Comparison of ENCODE assay signal across 7 mouse cellular contexts in the genomic region with DNA sequence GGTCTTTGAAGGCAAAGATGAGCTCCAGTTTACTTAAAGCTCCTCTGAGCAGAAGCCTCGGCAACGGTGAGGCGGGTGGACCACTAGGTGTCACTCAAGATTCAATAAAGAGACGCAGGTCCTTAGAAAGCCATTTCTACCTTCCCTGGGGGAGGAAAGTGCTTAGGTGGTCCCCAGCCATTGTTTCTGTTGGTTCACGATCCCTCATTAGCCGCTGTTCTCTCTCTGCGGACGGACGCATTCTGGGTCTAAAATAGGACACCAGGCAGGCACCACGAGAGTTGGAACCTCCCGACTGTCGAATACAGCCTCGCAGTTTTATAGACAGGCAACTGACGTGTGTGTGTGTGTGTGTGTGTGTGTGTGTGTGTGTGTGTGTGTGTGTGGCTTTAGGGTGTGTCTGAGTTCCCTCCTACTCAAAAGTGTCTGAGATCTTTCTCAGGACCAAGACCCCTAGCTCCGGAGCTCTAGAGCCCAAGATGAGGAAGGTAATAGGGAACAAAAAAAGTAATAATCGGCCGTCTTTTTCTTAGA. TPM values are rescaled to one million over a fixed set of nuclear protein-coding genes. Genes with fewer than 3 reads are reported as not detected.
DNase-seq lines count a peak whose midpoint lies in the region; ATAC-seq and TF ChIP-seq lines count a peak whose summit lies in the region.

No protein-coding gene starts in this region.

- no peaks in the 10 kb centered on the region for H3K36me3 ChIP-seq in embryonic facial prominence, embryonic 10.5 days (replicated peaks)
- no peaks in the 10 kb centered on the region for H3K36me3 ChIP-seq in heart, adult 2 months (ENCODE audit: control insufficient read depth, insufficient read depth, low read length)
- no peaks in the 10 kb centered on the region for H3K36me3 ChIP-seq in kidney, adult 2 months (ENCODE audit: control insufficient read depth, insufficient read depth, low read length)
- no peaks in the 10 kb centered on the region for H3K36me3 ChIP-seq in limb, embryonic 12.5 days
- H3K36me3 ChIP-seq in midbrain, embryonic 15.5 days (replicated peaks) = no peaks in the 10 kb centered on the region

- DNase-seq in adrenal gland, adult 8-10 months = peak; percentile 37
- DNase-seq in embryonic facial prominence, embryonic 10.5 days (ENCODE audit: low spot score) = peak; percentile 74
- peak; percentile 76 to 82 for DNase-seq in heart, adult 2 months
- peak; percentile 82 for DNase-seq in kidney, adult 2 months
- peak; percentile 36 to 65 for DNase-seq in spleen, postnatal 10 days (ENCODE audit: low spot score in 2 of 2)

- ATAC-seq in limb, embryonic 12.5 days (ENCODE audit: insufficient number of reproducible peaks, insufficient read depth, low FRiP score, low TSS enrichment, low read depth) = 0 out of 2 replicates have a peak, but pooled peaks have one; percentile 28
- ATAC-seq in midbrain, embryonic 15.5 days (replicated peaks) = peak; percentile 66

- intact Hi-C loops in heart, adult 2 months (cut with DNase I) = loop anchor here (1.0 to 5.0 kb wide), 5 partner anchors 97 to 485 kb away; partner anchors contain the start of gene Cradd

- peak overlapping the region; percentile 46 for H3K4me3 ChIP-seq in embryonic facial prominence, embryonic 10.5 days
- peak overlapping the region; percentile 35 for H3K4me3 ChIP-seq in heart, adult 2 months
- peak overlapping the region; percentile 17; the same call in 1 of the 2 replicates for H3K4me3 ChIP-seq in kidney, adult 2 months (ENCODE audit: insufficient read depth, low read depth, low read length)
- peak overlapping the region; percentile 26 for H3K4me3 ChIP-seq in limb, embryonic 12.5 days (replicated peaks)
- peak overlapping the region; percentile 25; the same call in 1 of the 2 replicates for H3K4me3 ChIP-seq in midbrain, embryonic 15.5 days

- TF ChIP-seq POLR2A in heart, adult 2 months (IDR thresholded peaks at IDR 0.05; ENCODE audit: insufficient read depth, low read depth, low read length) = peak; percentile 33; the same call in 1 of the 2 replicates
- no peak for TF ChIP-seq POLR2A in kidney, adult 2 months (IDR thresholded peaks at IDR 0.05; ENCODE audit: low read depth, low read length)

- peak; percentile 90 for TF ChIP-seq CTCF in heart, adult 2 months (IDR thresholded peaks at IDR 0.05)
- TF ChIP-seq CTCF in kidney, adult 2 months (conservative IDR thresholded peaks at IDR 0.05; ENCODE audit: insufficient read depth, insufficient read length, low read depth, low read length) = peak; percentile 74

- no peaks in the 10 kb centered on the region for H3K79me2 ChIP-seq in heart, adult 2 months (replicated peaks; ENCODE audit: control insufficient read depth, insufficient read depth, low read length)

- 0 out of 2 replicates have a peak, but pooled peaks cover 25% of the 10 kb centered on the region for H3K27me3 ChIP-seq in embryonic facial prominence, embryonic 10.5 days (replicated peaks; ENCODE audit: low read depth, poor library complexity, severe bottlenecking)
- H3K27me3 ChIP-seq in heart, adult 2 months (ENCODE audit: control insufficient read depth, insufficient read depth, low read length) = no peaks in the 10 kb centered on the region
- H3K27me3 ChIP-seq in kidney, adult 2 months (replicated peaks; ENCODE audit: control insufficient read depth, insufficient read depth, low read length) = no peaks in the 10 kb centered on the region
- H3K27me3 ChIP-seq in limb, embryonic 12.5 days = peaks cover 11% of the 10 kb centered on the region; the same call in 1 of the 2 replicates
- no peaks in the 10 kb centered on the region for H3K27me3 ChIP-seq in midbrain, embryonic 15.5 days (replicated peaks)

- WGBS in embryonic facial prominence, embryonic 10.5 days = 17% methylated on average over 17 of the region's 17 CpGs
- WGBS in heart, adult 2 months = 6% methylated on average over 17 of the region's 17 CpGs
- WGBS in kidney, adult 2 months = 6% methylated on average over 17 of the region's 17 CpGs
- WGBS in limb, embryonic 12.5 days = 10% methylated on average over 17 of the region's 17 CpGs
- 13% methylated on average over 17 of the region's 17 CpGs for WGBS in midbrain, embryonic 15.5 days

- no peaks in the 10 kb centered on the region for H3K9me3 ChIP-seq in embryonic facial prominence, embryonic 10.5 days
- H3K9me3 ChIP-seq in limb, embryonic 12.5 days = no peaks in the 10 kb centered on the region
- no peaks in the 10 kb centered on the region for H3K9me3 ChIP-seq in midbrain, embryonic 15.5 days

- peak; percentile 71 for TF ChIP-seq EP300 in heart, adult 2 months (IDR thresholded peaks at IDR 0.05; ENCODE audit: insufficient read depth, low read depth, low read length)

- H3K9ac ChIP-seq in heart, adult 2 months (ENCODE audit: low read depth, low read length) = peak overlapping the region; percentile 49
- peak overlapping the region; percentile 18; the same call in 1 of the 2 replicates for H3K9ac ChIP-seq in limb, embryonic 12.5 days (replicated peaks)
- H3K9ac ChIP-seq in midbrain, embryonic 15.5 days = no peak overlapping the region

- peak overlapping the region; percentile 48 for H3K4me2 ChIP-seq in limb, embryonic 12.5 days
- H3K4me2 ChIP-seq in midbrain, embryonic 15.5 days = peak overlapping the region; percentile 47

- peak overlapping the region; percentile 61 for H3K27ac ChIP-seq in embryonic facial prominence, embryonic 10.5 days (replicated peaks)
- H3K27ac ChIP-seq in heart, adult 2 months = peak overlapping the region; percentile 93
- H3K27ac ChIP-seq in kidney, adult 2 months (ENCODE audit: insufficient read depth, low read depth, low read length) = no peak overlapping the region
- H3K27ac ChIP-seq in limb, embryonic 12.5 days = no peak overlapping the region
- peak overlapping the region; percentile 70 for H3K27ac ChIP-seq in midbrain, embryonic 15.5 days

- peaks cover 17% of the 10 kb centered on the region for H3K4me1 ChIP-seq in embryonic facial prominence, embryonic 10.5 days
- H3K4me1 ChIP-seq in heart, adult 2 months (ENCODE audit: control insufficient read depth, insufficient read depth, low read length) = peaks cover 11% of the 10 kb centered on the region
- no peaks in the 10 kb centered on the region; the same call in 1 of the 2 replicates for H3K4me1 ChIP-seq in kidney, adult 2 months (ENCODE audit: control insufficient read depth, insufficient read depth, low read length)
- H3K4me1 ChIP-seq in limb, embryonic 12.5 days (replicated peaks) = peaks cover 7% of the 10 kb centered on the region; the same call in 1 of the 2 replicates
- peaks cover 10% of the 10 kb centered on the region for H3K4me1 ChIP-seq in midbrain, embryonic 15.5 days

RNA-seq across cellular contexts. Expression of gene Plxnc1, which starts 47.0 kb away (rescaled TPM):
- 10 to 100 TPM in 2 of 4 experiments, 1 to 10 TPM in 2; 1.5 to 30.4 (median 13.9) TPM for total RNA-seq in adrenal gland, adult 8-10 months (2022)
- polyA plus RNA-seq in embryonic facial prominence, embryonic 10.5 days (2016; fragmentation: Nextera tagmentation; extraction: Ambion mirVana) = 1.1 and 1.3 TPM in 2 replicates
- total RNA-seq in heart, adult 2 months (2021) = 1 to 10 TPM; 2.0 to 2.3 TPM
- polyA plus RNA-seq in heart, adult 2 months (2012; rRNA removed) = 0.84 and 1.3 TPM in 2 replicates
- 0.42 and 1.5 TPM in 2 replicates for polyA plus RNA-seq in kidney, adult 2 months (2012; rRNA removed)
- 1.3 TPM in 2 replicates for polyA plus RNA-seq in limb, embryonic 12.5 days (2016; fragmentation: Nextera tagmentation; extraction: Ambion mirVana)
- polyA plus RNA-seq in midbrain, embryonic 15.5 days (2015; fragmentation: Nextera tagmentation; extraction: Ambion mirVana) = 17.8 and 18.2 TPM in 2 replicates

Comparison
In these comparisons a context has a peak if more than half of its experiments do, and no peak if none do; other contexts are left out.
1. H3K27ac ChIP-seq: peak in embryonic facial prominence, embryonic 10.5 days (single experiment), heart, adult 2 months (single experiment) and midbrain, embryonic 15.5 days (single experiment); none in kidney, adult 2 months (single experiment) and limb, embryonic 12.5 days (single experiment).
2. Peak in every context shown above with its lines, with median percentiles within 50 percentile points of each other: DNase-seq and H3K4me3 ChIP-seq.